Mouse (Mus musculus) erythroblast, embryonic 14.5 days (primary cell): ENCODE results near the gene Arvcf. TPM values are rescaled to one million over a fixed set of nuclear protein-coding genes. Genes with fewer than 3 reads are reported as not detected.

Source experiments
- H3K27me3 ChIP-seq: 2 replicates; pipeline ENCODE4 v1.6.1; 2012; ENCODE audit warnings: inconsistent platforms; ENCODE audit not compliant: control insufficient read depth
- H3K36me3 ChIP-seq: 2 replicates; pipeline ENCODE4 v1.6.1; 2012; ENCODE audit warnings: mild to moderate bottlenecking, inconsistent platforms; ENCODE audit not compliant: control insufficient read depth
- H3K4me1 ChIP-seq: 2 replicates; pipeline ENCODE4 v1.6.1; 2012; ENCODE audit warnings: inconsistent platforms; ENCODE audit not compliant: control insufficient read depth
- H3K4me3 ChIP-seq: replicated peaks from 2 replicates; pipeline ENCODE3; 2012; ENCODE audit warnings: moderate library complexity, mild to moderate bottlenecking, inconsistent platforms
- H3K9me3 ChIP-seq: 2 replicates; pipeline ENCODE4 v1.6.1; 2012; ENCODE audit warnings: low read length, inconsistent platforms, mixed read lengths; ENCODE audit not compliant: control insufficient read depth
- GATA1 ChIP-seq: IDR thresholded peaks from 2 replicates; pipeline ENCODE4 v1.6.1; 2012; ENCODE audit warnings: low read length, inconsistent platforms, mixed read lengths
- TAL1 ChIP-seq: IDR thresholded peaks from 3 replicates; pipeline ENCODE4 v1.6.1; 2012; ENCODE audit warnings: low read length, inconsistent platforms, mixed read lengths
- polyA plus RNA-seq: library from polyadenylated mRNA; stranded (reverse); fragments of >175 nt; gene quantifications from 2 replicates; pipeline ENCODE4 v1.2.3, GENCODE M21; 2012

Gene Arvcf
- polyA plus RNA-seq, 1 experiment, result 0.84 TPM

DNA sequence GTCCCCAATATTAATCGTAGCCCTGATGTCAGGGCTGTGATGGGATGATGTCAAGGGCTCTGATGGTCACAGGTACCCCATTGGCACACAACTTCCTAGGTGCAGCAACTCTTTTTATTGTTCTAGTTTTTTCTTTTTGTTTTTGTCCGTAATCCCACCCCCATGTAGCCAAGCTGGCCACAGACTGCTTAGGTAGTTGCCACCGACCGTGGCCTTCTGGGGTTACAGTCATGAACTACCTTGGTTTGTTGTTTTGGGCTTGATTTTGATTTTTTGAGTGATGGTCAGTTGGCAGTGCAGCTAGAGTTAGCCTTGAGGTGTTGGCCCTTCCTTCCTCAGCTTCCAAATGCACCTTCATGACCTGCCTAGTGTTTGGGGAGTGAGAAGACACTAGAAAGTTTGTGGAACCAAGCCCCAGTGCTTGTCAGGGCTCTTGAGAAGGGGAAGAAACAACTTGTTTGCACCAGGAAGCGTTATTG is 78.9 kb downstream of the Arvcf start, which contains the start of gene Comt:
Comt (minus strand) TSS at position 51 of the 479 bp plus-strand sequence.
- Histone ChIP-seq H3K27me3 (no peaks in the 10 kb centered on the region), H3K4me3 (peak within 1 kb of the TSS; percentile 89), H3K4me1 (peaks cover 74% of the 10 kb centered on the region), H3K9me3 (no peaks in the 10 kb centered on the region), H3K36me3 (peaks cover 76% of the 10 kb centered on the region)
- no peak for TF ChIP-seq TAL1
- TF ChIP-seq GATA1, result no peak

DNA sequence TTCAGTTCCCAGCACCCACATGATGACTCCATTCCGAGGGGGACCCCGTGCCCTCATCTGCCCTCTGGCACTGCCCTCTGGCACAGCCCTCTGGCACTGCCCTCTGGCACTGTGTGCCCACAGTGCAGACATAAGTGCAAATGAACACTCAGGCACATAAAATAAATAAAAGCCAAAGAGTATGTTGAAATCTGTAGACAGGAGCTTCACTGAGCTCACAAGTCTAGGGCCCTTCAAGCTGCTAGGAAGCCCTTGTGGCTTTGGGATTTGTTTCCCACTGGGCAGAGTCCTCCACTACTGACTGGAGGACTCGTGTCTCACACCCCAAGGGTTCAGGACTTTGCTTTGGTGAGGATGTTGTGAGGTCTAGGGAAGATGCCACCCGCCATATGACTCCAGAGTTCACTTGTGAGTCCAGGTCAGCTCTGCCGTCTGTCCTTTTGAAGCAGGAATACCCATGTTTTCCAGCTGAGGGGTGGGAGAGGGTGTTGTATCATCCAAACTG is 80.1 kb downstream of the Arvcf start:
- peaks cover 79% of the 10 kb centered on the region for H3K4me1 ChIP-seq
- H3K27me3 ChIP-seq, result no peaks in the 10 kb centered on the region
- H3K9me3 ChIP-seq, result no peaks in the 10 kb centered on the region
- H3K4me3 ChIP-seq, result peak overlapping the region; percentile 89
- TF ChIP-seq GATA1, result no peak
- TF ChIP-seq TAL1, result no peak
- H3K36me3 ChIP-seq, result peaks cover 77% of the 10 kb centered on the region

- no peaks in the 10 kb centered on the region for H3K9me3 ChIP-seq
- peaks cover 77% of the 10 kb centered on the region for H3K36me3 ChIP-seq
- H3K27me3 ChIP-seq, result no peaks in the 10 kb centered on the region
- peaks cover 78% of the 10 kb centered on the region for H3K4me1 ChIP-seq
- peak overlapping the region; percentile 89 for H3K4me3 ChIP-seq
- TF ChIP-seq GATA1 (peak; percentile 90), TAL1 (peak; percentile 73)
Observed at GRCm38 (mm10) chr16:18428516-18429042, 80.6 kb downstream of the Arvcf start.

- peaks cover 77% of the 10 kb centered on the region for H3K36me3 ChIP-seq
- H3K9me3 ChIP-seq, result no peaks in the 10 kb centered on the region
- peak overlapping the region; percentile 89 for H3K4me3 ChIP-seq
- TF ChIP-seq GATA1, result peak; percentile 48; the same call in 1 of the 2 replicates
- TF ChIP-seq TAL1, result no peak
- peaks cover 73% of the 10 kb centered on the region for H3K4me1 ChIP-seq
- no peaks in the 10 kb centered on the region for H3K27me3 ChIP-seq
Observed at GRCm38 (mm10) chr16:18429641-18430040, 81.7 kb downstream of the Arvcf start.

GRCm38 (mm10) chr16:18430641-18431212 is 82.7 kb downstream of the Arvcf start:
- no peaks in the 10 kb centered on the region for H3K27me3 ChIP-seq
- no peak for TF ChIP-seq GATA1
- no peak for TF ChIP-seq TAL1
- H3K4me3 ChIP-seq, result peak overlapping the region; percentile 89
- peaks cover 82% of the 10 kb centered on the region for H3K36me3 ChIP-seq
- peaks cover 71% of the 10 kb centered on the region for H3K4me1 ChIP-seq
- H3K9me3 ChIP-seq, result no peaks in the 10 kb centered on the region

DNA sequence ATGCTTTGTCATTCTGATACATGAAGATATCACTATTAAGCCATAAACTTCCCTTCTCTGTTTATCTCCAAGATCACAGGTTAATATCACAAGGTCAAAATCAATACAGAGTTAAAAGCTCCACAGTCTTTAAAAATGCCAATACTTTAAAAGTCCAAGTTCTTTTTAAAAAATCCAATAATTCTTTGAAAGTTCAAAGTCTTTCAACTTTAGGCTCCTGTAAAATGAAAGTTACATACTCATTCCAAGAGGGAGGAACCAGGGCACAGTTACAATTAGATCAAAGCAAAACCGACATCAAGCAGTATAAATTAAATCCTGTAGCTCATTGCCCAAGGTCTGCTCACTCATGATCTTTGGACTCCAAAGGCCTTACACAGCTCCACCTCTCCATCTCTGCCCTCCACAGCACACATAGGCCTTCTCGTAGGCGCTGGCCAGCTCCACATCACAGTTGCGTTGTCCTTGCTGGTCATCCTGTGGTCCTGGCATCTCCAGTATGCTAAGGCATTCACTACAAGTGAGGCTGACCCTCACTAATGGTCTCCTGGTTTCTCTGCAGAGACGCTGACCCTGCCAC is 85.4 kb downstream of the Arvcf start:
- Histone ChIP-seq H3K27me3 (no peaks in the 10 kb centered on the region; the same call in 1 of the 2 replicates), H3K9me3 (no peaks in the 10 kb centered on the region), H3K4me1 (peaks cover 61% of the 10 kb centered on the region), H3K36me3 (peaks cover 98% of the 10 kb centered on the region), H3K4me3 (no peak overlapping the region)
- TF ChIP-seq TAL1 (no peak), GATA1 (no peak)

DNA sequence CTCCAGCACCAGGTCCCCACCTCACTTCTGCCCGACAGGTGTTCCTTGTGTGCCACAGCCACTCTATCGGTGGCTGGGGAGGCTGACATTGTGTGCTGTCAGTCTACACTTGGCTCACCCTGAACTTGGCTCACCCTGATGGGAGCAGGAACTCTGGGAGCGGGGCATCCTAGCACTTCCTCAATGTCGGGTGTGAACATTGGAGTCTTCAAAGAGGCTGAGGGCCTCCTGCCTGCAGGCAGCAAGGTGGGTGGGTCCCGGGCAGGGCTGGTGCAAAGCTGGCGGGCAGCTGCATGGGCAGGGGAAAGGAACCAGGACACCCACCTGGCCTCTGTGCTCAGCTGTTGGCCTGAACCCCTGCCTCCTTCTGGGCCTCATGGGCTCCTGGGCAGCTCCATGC is 88.1 kb downstream of the Arvcf start:
- no peaks in the 10 kb centered on the region for H3K9me3 ChIP-seq
- no peak overlapping the region for H3K4me3 ChIP-seq
- TF ChIP-seq GATA1, result no peak
- TF ChIP-seq TAL1, result no peak
- no peaks in the 10 kb centered on the region; the same call in 1 of the 2 replicates for H3K27me3 ChIP-seq
- peaks cover 46% of the 10 kb centered on the region for H3K4me1 ChIP-seq
- H3K36me3 ChIP-seq, result peaks cover 96% of the 10 kb centered on the region

DNA sequence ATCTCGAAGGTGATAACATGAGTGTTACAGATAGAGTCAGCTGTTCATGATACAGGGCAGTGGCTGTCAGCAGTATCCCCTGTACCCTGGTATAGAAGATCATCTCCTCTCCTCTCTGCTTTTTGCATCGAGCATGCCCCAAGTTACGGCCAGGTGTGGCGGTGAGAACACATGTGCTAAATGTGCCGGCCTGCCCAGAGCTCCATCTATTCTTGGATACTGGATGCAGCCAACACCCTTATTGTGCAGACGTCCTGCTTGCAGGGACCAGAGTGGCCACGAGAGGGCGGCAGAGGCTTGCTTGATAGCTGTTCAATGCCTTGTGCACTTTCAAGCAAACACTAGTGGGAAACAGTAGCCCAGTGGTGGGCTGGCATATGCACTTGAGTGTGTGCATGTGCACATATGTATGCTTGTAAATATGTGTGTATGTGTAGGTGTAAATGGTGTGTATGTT is 95.4 kb downstream of the Arvcf start:
- Histone ChIP-seq H3K27me3 (no peaks in the 10 kb centered on the region), H3K9me3 (no peaks in the 10 kb centered on the region), H3K36me3 (peaks cover 97% of the 10 kb centered on the region), H3K4me1 (peaks cover 19% of the 10 kb centered on the region), H3K4me3 (no peak overlapping the region)
- no peak for TF ChIP-seq GATA1
- TF ChIP-seq TAL1, result no peak

GRCm38 (mm10) chr16:18447243-18447642 is 99.3 kb downstream of the Arvcf start:
- TF ChIP-seq TAL1, result no peak
- TF ChIP-seq GATA1, result no peak
- Histone ChIP-seq H3K27me3 (no peaks in the 10 kb centered on the region), H3K9me3 (no peaks in the 10 kb centered on the region), H3K4me3 (no peak overlapping the region), H3K4me1 (peaks cover 24% of the 10 kb centered on the region), H3K36me3 (peaks cover 100% of the 10 kb centered on the region)
